Mouse (Mus musculus) cortical plate, adult 2 months (tissue): ENCODE measurements at regions not wholly inside any gene's neighbourhood (a gene's known extent, or its start where the extent isn't known, plus 50 kb on each side); places are given as distances from the start of the nearest gene placed in this dataset.

Experiments used
- H3K27ac ChIP-seq: fragments of 200-500 bp; 2 replicates; pipeline ENCODE4 v1.5.1; 2012; ENCODE audit warnings: low read length, control low read depth, inconsistent platforms; ENCODE audit not compliant: insufficient read depth
- H3K4me1 ChIP-seq: fragments of 200-500 bp; 2 replicates; pipeline ENCODE4 v1.6.1; 2011; ENCODE audit warnings: low read length; ENCODE audit not compliant: control insufficient read depth, insufficient read depth
- H3K4me3 ChIP-seq: fragments of 200-500 bp; 2 replicates; pipeline ENCODE4 v1.5.1; 2011; ENCODE audit warnings: mild to moderate bottlenecking, low read length, control low read depth; ENCODE audit not compliant: insufficient read depth
- CTCF ChIP-seq: fragments of 200-500 bp; IDR thresholded peaks from 2 replicates; pipeline ENCODE4 v1.5.1; 2011; ENCODE audit warnings: mild to moderate bottlenecking, control low read depth, low read length; ENCODE audit not compliant: insufficient read depth; ENCODE audit errors: extremely low read depth
- POLR2A ChIP-seq: fragments of 200-500 bp; IDR thresholded peaks from 2 replicates; pipeline ENCODE4 v1.6.1; 2011; ENCODE audit warnings: mild to moderate bottlenecking, low read length, control low read depth; ENCODE audit not compliant: insufficient read depth; ENCODE audit errors: extremely low read depth

GRCm38 (mm10) chr14:17061358-17061757 is 242.4 kb upstream of the Rarb start:
- TF ChIP-seq CTCF (no peak), POLR2A (no peak)
- Histone ChIP-seq H3K4me3 (no peak overlapping the region), H3K27ac (no peak overlapping the region), H3K4me1 (peaks cover 2% of the 10 kb centered on the region; the same call in 1 of the 2 replicates)

GRCm38 (mm10) chr14:17058438-17058837 is 239.5 kb upstream of the Rarb start:
- Histone ChIP-seq H3K4me3 (no peak overlapping the region), H3K27ac (no peak overlapping the region), H3K4me1 (peaks cover 2% of the 10 kb centered on the region; the same call in 1 of the 2 replicates)
- TF ChIP-seq POLR2A: no peak
- TF ChIP-seq CTCF: no peak

- TF ChIP-seq POLR2A (no peak), CTCF (no peak)
- Histone ChIP-seq H3K27ac (no peak overlapping the region), H3K4me3 (no peak overlapping the region), H3K4me1 (peaks cover 2% of the 10 kb centered on the region; the same call in 1 of the 2 replicates)
Observed at GRCm38 (mm10) chr14:17057355-17057754, 238.4 kb upstream of the Rarb start.

DNA sequence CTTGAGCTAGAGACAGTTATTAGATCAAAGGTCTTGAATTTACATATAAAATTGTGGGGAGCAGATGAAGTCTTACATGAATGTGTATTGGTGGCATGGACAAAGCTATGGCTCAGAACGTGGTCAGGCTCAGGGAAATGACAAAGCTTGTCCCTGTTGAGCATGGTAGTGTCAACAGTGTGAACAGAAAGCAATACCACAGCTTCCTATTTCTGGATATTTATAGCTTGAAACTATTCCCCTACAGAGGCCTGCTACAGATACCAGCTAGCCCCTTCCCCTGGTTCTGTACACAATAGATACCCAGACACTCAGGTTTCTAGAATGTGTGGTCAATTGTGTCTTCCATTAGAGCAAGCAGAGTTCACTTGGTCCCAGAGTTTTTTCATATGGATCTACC is 236.8 kb upstream of the Rarb start:
- TF ChIP-seq POLR2A (no peak), CTCF (no peak)
- H3K27ac ChIP-seq: no peak overlapping the region
- no peaks in the 10 kb centered on the region; the same call in 1 of the 2 replicates for H3K4me1 ChIP-seq
- H3K4me3 ChIP-seq: no peak overlapping the region

- no peak for TF ChIP-seq CTCF
- no peak for TF ChIP-seq POLR2A
- no peak overlapping the region for H3K27ac ChIP-seq
- H3K4me3 ChIP-seq: no peak overlapping the region
- no peaks in the 10 kb centered on the region; the same call in 1 of the 2 replicates for H3K4me1 ChIP-seq
Observed at GRCm38 (mm10) chr14:17054381-17054780, 235.4 kb upstream of the Rarb start.

- Histone ChIP-seq H3K4me3 (no peak overlapping the region), H3K27ac (no peak overlapping the region), H3K4me1 (no peaks in the 10 kb centered on the region)
- TF ChIP-seq POLR2A (no peak), CTCF (no peak)
Observed at GRCm38 (mm10) chr14:17046808-17047207, 227.9 kb upstream of the Rarb start.

- H3K27ac ChIP-seq: no peak overlapping the region
- TF ChIP-seq POLR2A (no peak), CTCF (no peak)
- no peak overlapping the region for H3K4me3 ChIP-seq
- no peaks in the 10 kb centered on the region for H3K4me1 ChIP-seq
Observed at GRCm38 (mm10) chr14:17045426-17046132, 226.6 kb upstream of the Rarb start.

DNA sequence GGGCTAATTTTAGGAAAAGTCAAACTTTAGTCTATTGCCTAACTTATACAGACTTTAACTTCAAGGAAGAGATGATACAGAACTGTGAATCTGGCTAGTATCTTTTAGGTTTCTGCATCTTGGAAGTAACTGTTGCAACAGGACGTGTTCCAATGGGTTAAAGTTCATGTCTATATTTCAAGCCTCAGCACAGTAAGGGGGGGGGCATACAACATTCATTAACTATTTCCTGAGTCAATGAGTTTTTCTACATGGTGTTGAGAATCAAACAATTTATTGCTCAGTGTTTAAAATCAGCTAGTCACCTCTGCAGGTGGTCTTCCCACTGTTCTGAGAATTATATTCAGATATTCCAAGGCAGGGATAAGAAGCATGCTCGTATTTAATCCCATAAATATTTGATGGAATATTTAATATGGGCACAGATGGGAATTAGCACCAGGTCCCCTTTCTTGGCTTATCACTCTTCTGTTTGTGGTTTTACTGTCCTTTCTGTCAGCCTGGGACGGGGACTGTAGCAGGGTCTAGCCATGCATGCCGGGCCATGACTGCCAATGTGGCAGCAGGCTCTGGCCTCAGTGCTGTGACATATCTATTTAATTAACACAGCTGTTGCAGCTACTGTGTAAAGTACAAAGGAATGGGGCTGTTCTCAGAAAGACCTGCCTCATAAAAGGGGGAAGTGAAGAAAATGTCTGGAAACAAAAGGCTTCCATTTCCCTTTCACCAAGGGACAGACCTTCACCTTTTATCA is 201.8 kb upstream of the Rarb start:
- TF ChIP-seq CTCF (no peak), POLR2A (no peak)
- no peak overlapping the region for H3K4me3 ChIP-seq
- H3K27ac ChIP-seq: no peak overlapping the region
- H3K4me1 ChIP-seq: no peaks in the 10 kb centered on the region

DNA sequence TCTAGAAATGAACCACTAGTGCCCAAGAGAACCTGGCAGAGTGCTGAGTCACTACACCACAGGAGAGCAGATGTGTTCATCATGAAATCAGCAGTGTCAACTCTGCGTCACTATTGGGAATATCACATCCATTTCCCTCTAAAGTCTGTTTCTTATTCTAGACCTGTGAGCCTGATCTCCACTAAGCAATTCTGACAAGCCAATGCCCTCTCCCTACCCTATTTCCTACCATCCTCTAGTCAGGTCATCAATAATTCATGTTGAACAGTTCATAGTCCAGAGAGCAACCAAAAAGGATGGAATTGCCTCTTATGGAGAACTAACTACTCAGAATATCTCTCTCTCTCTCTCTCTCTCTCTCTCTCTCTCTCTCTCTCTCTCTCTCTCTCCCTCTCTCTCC is 194.0 kb upstream of the Rarb start:
- H3K4me1 ChIP-seq: no peaks in the 10 kb centered on the region
- no peak overlapping the region for H3K4me3 ChIP-seq
- TF ChIP-seq POLR2A (no peak), CTCF (no peak)
- no peak overlapping the region for H3K27ac ChIP-seq

GRCm38 (mm10) chr14:17012200-17012599 is 193.2 kb upstream of the Rarb start:
- TF ChIP-seq CTCF (no peak), POLR2A (no peak)
- no peak overlapping the region for H3K4me3 ChIP-seq
- no peaks in the 10 kb centered on the region for H3K4me1 ChIP-seq
- no peak overlapping the region for H3K27ac ChIP-seq
